Mouse (Mus musculus): ENCODE data around the gene Fignl2.

The Fignl2 gene

DNA sequence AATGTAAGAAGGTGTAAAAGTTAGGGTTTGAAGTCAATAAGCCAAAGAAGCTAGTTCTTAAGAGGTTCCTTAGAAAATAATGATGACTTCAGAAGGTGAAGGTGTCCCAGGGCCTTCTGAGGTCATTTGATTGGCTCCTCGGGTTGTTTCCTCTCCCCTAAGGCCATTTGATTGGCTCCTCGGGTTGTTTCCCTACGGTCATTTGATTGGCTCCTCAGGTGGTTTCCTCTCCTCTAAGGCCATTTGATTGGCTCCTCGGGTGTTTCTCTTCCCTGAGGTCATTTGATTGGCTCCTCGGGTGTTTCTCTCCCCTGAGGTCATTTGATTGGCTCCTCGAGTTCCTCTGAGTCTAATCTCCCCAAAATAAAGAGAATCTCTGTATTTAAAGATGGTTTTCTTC, 67.0 kb downstream of the Fignl2 start:
- peak; percentile 92 for DNase-seq (ENCODE audit: low read depth, low spot score)

DNA sequence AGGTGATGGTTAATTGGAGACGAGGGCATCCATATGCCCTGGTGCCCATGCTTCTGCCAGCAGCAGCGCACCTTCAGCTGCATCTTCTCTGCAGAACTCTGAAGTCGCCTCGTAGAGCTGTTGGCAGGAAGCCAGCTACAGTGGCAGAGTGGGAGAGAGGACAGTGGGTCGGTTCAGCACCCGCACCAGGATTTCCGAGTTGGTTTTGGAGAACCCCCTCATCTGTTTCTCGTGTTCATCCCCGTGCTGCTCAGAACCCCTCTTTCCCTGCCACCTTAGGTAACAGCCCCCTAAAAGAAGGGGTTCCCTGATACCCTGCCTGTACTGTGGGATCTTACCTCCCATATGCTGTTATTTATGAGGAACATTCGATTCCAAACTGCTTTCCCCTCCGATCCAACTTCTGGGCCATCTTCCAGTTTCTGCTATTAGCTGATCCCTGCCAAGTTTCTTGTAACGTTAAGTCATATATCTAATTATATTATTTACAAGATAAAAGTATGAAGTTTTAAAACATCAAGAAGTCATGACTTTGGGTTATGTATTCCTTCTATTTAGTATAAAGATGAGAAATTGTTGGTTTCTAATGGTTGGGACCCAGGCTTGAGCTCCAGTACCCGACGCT, 69.9 kb downstream of the Fignl2 start:
- DNase-seq (ENCODE audit: low read depth, low spot score), result no peak

DNA sequence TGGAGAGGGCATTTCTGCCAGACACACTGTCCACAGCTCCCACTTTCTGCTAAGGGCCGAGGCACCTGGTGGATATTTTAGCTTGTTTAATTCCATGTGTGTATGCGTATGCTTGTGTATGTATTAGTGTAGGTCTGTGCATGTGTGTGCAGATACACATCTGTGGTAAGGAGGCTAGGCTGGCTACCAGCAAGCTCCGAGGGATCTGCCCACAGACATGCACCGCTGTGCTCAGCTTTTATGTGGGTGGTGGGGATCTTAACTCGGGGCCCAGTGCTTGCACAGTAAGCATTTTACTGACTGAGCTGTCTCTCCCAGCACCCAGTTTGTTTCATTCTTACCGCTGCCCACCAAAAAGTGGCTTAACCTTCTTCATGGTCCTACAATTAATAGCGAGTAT, 71.1 kb downstream of the Fignl2 start:
- no peak for DNase-seq (ENCODE audit: low read depth, low spot score)

DNA sequence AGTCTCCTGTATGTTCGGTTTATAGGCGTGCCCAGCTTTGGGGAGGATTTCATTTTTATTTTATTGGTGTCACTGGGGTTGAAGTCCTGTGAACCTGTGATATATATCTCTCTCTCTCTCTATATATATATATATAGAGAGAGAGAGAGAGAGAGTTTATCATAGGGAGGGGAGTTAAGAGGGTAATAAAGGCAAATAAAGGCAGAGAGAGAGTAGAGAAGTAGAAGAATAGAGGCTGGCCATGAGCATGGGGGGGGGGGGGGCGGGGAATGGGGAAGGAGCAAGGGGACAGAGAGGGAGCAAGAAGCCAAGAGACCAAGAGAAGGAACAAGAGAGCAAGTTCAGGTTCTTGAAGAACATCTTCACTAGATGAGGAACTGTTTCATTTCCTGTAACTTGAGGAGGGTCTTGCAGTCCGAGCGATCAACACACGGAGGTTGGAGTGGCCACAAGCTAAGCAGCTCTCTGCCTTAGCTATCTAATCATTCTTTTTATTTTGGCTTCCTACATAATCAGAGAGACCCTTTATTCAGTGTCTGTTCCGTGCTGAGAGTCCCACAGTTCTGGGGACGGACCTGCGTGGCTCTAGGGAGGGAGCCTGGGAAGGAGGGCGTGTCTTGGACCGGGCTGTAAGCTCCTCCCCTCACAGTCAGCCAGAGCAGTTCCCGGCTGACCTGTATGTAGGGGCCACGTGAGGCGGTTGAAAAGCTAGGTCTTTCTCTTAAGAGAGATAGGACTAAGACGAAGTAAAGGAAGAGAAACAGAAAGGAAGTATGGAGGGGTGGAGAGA, 71.9 kb downstream of the Fignl2 start:
- peak; percentile 59 for DNase-seq (ENCODE audit: low read depth, low spot score)

DNA sequence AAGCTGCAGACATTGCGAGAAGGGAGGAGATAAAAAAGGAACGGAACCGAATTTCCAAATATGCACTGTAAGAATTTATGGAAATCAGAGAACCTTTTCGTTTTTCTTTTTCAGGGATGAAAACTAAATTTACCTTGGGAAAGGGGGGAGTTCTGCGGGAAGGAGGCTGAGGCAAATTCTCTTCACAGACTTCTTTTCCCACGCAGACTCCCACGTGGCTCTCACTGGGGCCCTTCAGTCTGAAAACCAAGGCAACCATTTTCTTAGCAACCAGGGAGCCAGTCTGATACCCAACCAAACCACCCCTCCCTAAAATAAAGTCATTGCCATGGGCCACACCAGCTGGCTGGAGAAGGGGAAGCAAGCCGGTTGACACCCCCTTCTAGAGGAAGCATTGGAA, 72.7 kb downstream of the Fignl2 start:
- no peak for DNase-seq (ENCODE audit: low read depth, low spot score)

DNA sequence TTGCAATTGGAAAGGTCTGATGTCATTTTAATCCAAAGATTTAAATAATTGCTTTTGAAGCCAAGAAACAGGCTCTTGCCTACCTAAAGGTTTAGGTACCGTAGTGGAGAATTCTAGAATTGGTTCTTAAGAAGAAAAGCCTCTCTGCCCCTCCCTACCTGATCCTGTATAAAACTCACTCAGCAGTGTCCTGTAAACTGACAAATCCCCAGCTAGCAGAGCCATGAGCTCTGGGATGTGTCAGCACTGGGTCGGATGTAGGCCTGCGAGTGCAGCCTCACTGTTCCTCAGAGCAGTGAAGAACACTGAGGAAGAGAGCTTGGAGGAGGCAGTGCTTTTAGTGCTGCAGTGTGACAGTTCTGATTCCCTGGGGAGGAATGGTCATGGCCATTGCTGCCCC, 73.8 kb downstream of the Fignl2 start:
- no peak for DNase-seq (ENCODE audit: low read depth, low spot score)

DNA sequence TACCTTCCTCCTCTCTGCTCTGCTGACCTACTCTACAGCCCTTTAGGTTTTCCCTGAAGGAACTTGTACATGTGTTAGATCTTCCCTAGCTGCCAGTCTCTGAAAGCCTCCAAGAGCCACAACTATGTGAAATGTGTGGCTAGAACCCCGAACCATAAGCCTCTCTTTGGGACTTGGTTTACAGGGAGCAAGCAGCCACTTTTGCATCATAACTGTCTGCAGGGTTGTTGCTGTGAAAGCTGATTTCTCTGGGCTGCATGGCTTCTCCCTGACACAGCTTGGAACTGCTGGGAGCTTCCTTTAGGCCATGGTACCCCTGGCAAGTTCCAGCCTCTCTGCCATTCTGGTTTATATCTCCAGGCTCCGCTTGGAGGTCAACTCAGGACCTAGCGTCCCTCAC, 75.9 kb downstream of the Fignl2 start:
- no peak for DNase-seq (ENCODE audit: low read depth, low spot score)

DNA sequence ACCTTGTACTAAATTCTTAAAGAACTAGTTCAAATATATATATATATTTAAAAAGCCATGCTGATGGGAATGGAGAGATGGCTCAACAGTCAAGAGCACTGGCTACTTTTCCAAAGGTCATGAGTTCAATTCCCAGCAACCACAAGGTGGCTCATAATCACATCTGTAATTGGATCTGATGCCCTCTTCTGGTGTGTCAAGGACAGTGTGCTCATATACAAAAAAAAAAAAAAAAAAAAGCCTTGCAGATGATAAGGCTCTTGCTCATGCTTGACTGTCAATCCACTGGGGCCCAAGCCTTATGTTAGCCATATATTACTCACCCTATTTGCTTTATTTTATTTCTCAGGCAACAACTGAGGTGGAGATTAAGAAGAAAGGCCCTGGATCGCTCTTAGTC, 76.7 kb downstream of the Fignl2 start:
- DNase-seq (ENCODE audit: low read depth, low spot score), result no peak

All from R1 (cell line).